Mouse (Mus musculus): ENCODE data around the gene Tns1.

DNA sequence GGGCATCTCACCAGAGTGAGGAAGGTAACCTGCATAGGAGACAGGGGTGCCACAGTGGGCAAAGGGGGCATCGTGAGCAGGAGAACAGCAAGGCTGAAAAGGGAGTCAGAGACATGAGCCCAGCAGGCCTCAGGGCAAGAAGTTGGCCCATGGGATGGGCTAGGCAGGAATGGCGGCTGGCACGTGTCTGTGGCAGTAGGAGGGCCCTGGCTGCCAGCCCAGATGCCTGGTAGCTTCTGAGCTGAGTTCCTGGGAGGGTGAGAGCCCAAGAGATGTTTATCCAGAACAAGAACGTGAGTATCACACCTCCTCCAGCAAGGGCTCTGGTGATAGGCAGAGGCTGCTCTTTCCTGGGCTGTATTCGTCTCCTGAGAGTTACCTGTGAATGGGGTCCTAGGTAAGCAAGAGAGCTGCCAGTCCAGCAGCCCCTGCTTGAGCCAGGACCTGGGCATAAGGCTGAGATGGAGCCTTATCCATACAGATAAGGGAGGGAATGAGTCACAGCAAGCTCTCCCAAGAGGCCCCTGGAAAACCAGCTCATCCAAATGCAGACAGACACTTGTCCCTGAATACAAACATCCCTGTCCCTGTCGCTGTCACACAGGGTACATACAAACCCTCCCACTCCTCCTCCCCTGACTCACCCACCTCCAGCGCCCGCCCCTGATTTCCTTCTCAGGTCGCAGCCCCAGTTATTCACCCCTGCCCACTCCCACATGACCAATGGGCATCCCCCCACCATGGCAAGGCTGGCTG, 2.2 kb downstream of the Tns1 start:
- TF ChIP-seq CTCF (conservative IDR thresholded peaks at IDR 0.05; ENCODE audit: low read length), result no peak
- TF ChIP-seq POU5F1 (IDR thresholded peaks at IDR 0.05; ENCODE audit: borderline replicate concordance, low read length), result no peak

Measured in E14TG2a.4 (cell line).